Mouse (Mus musculus) intestine, postnatal 0 days (tissue): ENCODE data around the gene Krt6a. TPM values are rescaled to one million over a fixed set of nuclear protein-coding genes. Genes with fewer than 3 reads are reported as not detected.

Source experiments
- ATAC-seq: fragments of 200-750 bp; cut with Nextera tagmentation; 2 replicates; pipeline ENCODE4 v1.8.0; 2017; ENCODE audit warnings: mild to moderate bottlenecking, moderate TSS enrichment, moderate library complexity
- H3K27ac ChIP-seq: fragments of 300-500 bp; sonication (generic); 2 replicates; pipeline ENCODE4 v1.5.1; 2014; ENCODE audit warnings: mild to moderate bottlenecking, low read depth, low read length, moderate library complexity
- H3K27me3 ChIP-seq: fragments of 300-500 bp; sonication (generic); replicated peaks from 2 replicates; pipeline ENCODE4 v1.6.1; 2014; ENCODE audit warnings: low read length, mixed read lengths; ENCODE audit not compliant: control insufficient read depth, insufficient read depth
- H3K36me3 ChIP-seq: fragments of 300-500 bp; sonication (generic); 2 replicates; pipeline ENCODE4 v1.6.1; 2014; ENCODE audit warnings: mild to moderate bottlenecking, moderate library complexity; ENCODE audit not compliant: control insufficient read depth, insufficient read depth
- H3K4me1 ChIP-seq: fragments of 300-500 bp; sonication (generic); replicated peaks from 2 replicates; pipeline ENCODE4 v1.6.1; 2014; ENCODE audit warnings: antibody characterized with exemption, low read length, mixed read lengths; ENCODE audit not compliant: control insufficient read depth, insufficient read depth
- H3K4me2 ChIP-seq: fragments of 300-500 bp; sonication (generic); replicated peaks from 2 replicates; pipeline ENCODE4 v1.6.1; 2014; ENCODE audit warnings: low read depth, mild to moderate bottlenecking, moderate library complexity
- H3K4me3 ChIP-seq: fragments of 300-500 bp; sonication (generic); 2 replicates; pipeline ENCODE4 v1.5.1; 2014; ENCODE audit warnings: low read depth, low read length
- H3K9ac ChIP-seq: fragments of 300-500 bp; sonication (generic); 2 replicates; pipeline ENCODE4 v1.6.1; 2014; ENCODE audit warnings: mild to moderate bottlenecking, low read depth, low read length
- H3K9me3 ChIP-seq: fragments of 300-500 bp; sonication (generic); 2 replicates; pipeline ENCODE4 v1.6.1; 2016; ENCODE audit warnings: mixed run types; ENCODE audit not compliant: control insufficient read depth
- CTCF ChIP-seq: sonication (generic); IDR thresholded peaks from 2 replicates; pipeline ENCODE4 v1.5.1; 2016; ENCODE audit warnings: low read depth, mild to moderate bottlenecking, control low read depth, antibody characterized with exemption, moderate library complexity
- WGBS: fragments of 180-500 bp; shearing (Covaris S2); extraction: QIAGEN DNeasy Blood & Tissue Kit; methylation state at CpG from one replicate; pipeline ENCODE4 v1.1.7; 2014; 5-methylcytosine and 5-hydroxymethylcytosine counted together
- polyA plus RNA-seq: library from polyadenylated mRNA; unstranded; fragments of >200 nt; fragmentation: Nextera tagmentation; extraction: Ambion mirVana; gene quantifications from 2 replicates; pipeline ENCODE4 v1.2.1, GENCODE M21; 2015

Gene Krt6a
- 0.25 TPM in 2 replicates for polyA plus RNA-seq

DNA sequence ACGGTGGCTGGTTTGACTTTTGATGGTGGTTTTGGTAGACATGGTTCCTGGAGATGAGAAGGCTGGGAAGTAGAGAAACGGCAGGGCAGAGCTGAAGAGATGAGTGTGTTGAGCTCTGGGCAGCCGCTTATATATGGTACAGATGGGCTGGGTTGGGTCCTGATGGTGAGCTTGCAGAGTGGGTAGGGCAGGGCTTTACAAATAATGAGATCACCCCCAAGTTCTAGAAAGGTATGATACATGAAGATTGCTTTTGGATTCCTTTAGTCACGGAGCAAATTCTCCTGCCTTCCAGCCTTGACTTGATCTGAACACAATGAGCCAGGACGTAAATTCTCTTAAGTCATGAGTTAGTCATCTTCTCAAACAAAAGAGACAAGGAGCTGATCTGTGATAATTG lies at the start of gene Krt6a:
TSS of gene Krt6a (minus strand) at position 101 of the 400 bp plus-strand sequence.
- no peaks in the 10 kb centered on the region for H3K4me1 ChIP-seq
- H3K4me2 ChIP-seq, result no peak within 1 kb of the TSS
- no peak within 1 kb of the TSS for H3K27ac ChIP-seq
- H3K9me3 ChIP-seq, result no peaks in the 10 kb centered on the region
- H3K36me3 ChIP-seq, result no peaks in the 10 kb centered on the region
- no peak for ATAC-seq
- H3K4me3 ChIP-seq, result no peak within 1 kb of the TSS
- no peak for TF ChIP-seq CTCF
- no peaks in the 10 kb centered on the region for H3K27me3 ChIP-seq
- WGBS, result 69% methylated on average over 5 of the region's 5 CpGs
- H3K9ac ChIP-seq, result no peak within 1 kb of the TSS

DNA sequence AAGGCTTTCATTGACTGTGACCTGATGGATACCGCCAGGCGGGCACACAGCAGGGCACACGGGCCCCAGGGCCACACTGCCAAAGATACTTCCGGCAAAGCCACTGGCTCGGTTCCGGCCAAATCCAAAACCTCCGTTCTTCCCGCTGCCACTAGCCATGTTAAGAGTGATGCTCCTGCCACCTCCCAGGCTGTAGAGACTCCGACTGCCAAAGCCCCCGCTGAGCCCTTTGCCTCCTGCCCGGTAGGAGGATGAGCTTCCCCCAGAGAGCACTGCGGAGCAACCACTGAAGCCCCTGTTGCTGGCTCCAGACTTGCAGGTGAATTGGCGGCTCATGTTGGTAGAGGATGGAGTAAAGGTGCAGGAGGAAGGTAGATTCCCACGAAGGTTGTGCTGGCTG lies 48.6 kb upstream of the Krt6a start, which contains the start of gene Krt71:
TSS of gene Krt71 (minus strand) at position 399 of the 400 bp plus-strand sequence.
- no peak within 1 kb of the TSS for H3K9ac ChIP-seq
- no peak within 1 kb of the TSS for H3K27ac ChIP-seq
- no peak within 1 kb of the TSS for H3K4me3 ChIP-seq
- no peaks in the 10 kb centered on the region for H3K27me3 ChIP-seq
- H3K36me3 ChIP-seq, result no peaks in the 10 kb centered on the region
- 62% methylated on average over 14 of the region's 14 CpGs for WGBS
- no peaks in the 10 kb centered on the region for H3K9me3 ChIP-seq
- no peaks in the 10 kb centered on the region for H3K4me1 ChIP-seq
- TF ChIP-seq CTCF, result no peak
- no peak within 1 kb of the TSS for H3K4me2 ChIP-seq
- ATAC-seq, result no peak

DNA sequence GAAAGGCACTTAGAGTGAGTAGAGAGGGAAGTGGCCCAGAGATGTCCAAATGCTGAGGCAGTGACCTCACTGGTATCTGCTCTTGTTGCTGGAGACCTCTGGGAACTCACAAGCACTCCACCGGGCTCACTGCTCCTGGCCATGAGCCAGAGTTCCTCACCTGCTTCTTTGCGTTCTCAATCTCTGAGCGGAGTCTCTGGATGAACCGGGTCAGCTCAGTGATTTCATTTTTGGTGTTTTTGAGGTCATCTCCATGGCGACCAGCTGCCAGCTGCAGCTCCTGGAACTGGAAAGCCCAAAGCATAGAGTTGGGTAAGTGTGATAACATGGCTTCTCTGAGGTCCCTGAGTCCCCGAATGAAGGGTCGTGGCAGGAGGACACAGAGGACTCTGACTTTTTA lies 43.7 kb upstream of the Krt6a start:
- Histone ChIP-seq H3K27me3 (no peaks in the 10 kb centered on the region), H3K27ac (no peak overlapping the region), H3K4me1 (no peaks in the 10 kb centered on the region), H3K9me3 (no peaks in the 10 kb centered on the region), H3K36me3 (no peaks in the 10 kb centered on the region), H3K4me2 (no peak overlapping the region), H3K9ac (no peak overlapping the region), H3K4me3 (no peak overlapping the region)
- 65% methylated on average over 7 of the region's 7 CpGs for WGBS
- TF ChIP-seq CTCF, result no peak
- no peak for ATAC-seq

DNA sequence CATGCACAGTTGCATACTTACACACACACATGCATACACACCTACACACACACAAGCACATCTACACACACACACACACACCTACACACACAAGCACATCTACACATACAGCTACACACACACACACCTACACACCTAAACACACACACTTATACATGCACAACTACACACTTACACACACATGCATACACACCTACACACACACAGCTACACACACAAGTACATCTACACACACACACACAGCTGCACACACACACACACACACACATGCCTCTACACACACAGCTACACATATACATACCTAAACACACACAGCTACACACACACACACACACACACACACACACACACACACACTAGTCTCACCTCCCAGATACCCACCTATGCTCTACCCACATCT lies 36.5 kb upstream of the Krt6a start:
- Histone ChIP-seq H3K36me3 (no peaks in the 10 kb centered on the region), H3K4me2 (no peak overlapping the region), H3K9ac (no peak overlapping the region), H3K9me3 (no peaks in the 10 kb centered on the region), H3K27me3 (no peaks in the 10 kb centered on the region), H3K4me3 (no peak overlapping the region), H3K4me1 (no peaks in the 10 kb centered on the region), H3K27ac (no peak overlapping the region)
- no peak for ATAC-seq
- no peak for TF ChIP-seq CTCF

DNA sequence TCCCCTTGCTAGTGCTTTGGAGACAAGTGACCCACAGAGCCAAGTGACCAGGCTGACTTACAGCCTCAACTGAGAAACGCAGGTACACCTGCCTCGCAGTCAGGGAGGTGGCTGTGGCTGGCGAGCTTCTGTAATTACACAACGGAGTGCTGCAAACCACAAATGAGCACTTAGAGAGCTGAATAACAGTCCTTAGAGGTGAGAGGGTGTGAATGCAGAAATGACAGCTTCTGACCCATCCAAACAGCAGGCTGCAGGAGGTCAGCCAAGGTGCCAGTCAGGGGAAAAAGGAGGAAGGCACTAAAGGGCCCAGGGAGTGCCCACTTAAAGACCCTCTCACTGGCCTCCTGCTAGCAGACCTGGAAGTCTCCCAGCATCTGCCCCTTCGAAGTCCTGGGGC lies 30.6 kb upstream of the Krt6a start:
- Histone ChIP-seq H3K9me3 (no peaks in the 10 kb centered on the region), H3K36me3 (no peaks in the 10 kb centered on the region), H3K4me1 (no peaks in the 10 kb centered on the region), H3K4me3 (no peak overlapping the region), H3K27me3 (no peaks in the 10 kb centered on the region), H3K9ac (no peak overlapping the region), H3K4me2 (no peak overlapping the region), H3K27ac (no peak overlapping the region)
- no peak for ATAC-seq
- TF ChIP-seq CTCF, result no peak
- 39% methylated on average over 5 of the region's 5 CpGs for WGBS

DNA sequence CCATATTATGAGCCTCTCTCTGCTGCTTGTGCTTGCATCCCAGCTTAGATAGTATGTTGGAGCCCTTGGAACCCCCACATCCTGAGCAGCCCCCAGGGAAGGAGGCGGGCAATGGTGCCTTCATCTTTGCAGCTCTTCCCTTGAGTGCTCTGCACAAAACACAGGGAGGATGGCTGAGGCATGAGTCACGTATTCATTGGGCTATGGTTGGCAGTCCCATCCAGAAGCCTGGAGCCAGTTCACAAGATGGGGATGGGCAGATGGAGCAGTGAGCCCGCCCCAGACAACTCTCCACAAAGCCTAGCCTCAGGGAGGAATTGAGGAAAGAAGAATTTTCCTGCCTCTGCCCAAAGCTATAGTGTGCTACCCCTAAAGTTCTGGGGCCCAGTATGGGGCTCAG lies 21.7 kb upstream of the Krt6a start:
- Histone ChIP-seq H3K9me3 (no peaks in the 10 kb centered on the region), H3K27me3 (no peaks in the 10 kb centered on the region), H3K4me2 (no peak overlapping the region), H3K4me3 (no peak overlapping the region), H3K4me1 (no peaks in the 10 kb centered on the region), H3K36me3 (no peaks in the 10 kb centered on the region), H3K9ac (no peak overlapping the region), H3K27ac (no peak overlapping the region)
- TF ChIP-seq CTCF, result no peak
- no peak for ATAC-seq
- WGBS, result 76% methylated on average over 3 of the region's 3 CpGs

DNA sequence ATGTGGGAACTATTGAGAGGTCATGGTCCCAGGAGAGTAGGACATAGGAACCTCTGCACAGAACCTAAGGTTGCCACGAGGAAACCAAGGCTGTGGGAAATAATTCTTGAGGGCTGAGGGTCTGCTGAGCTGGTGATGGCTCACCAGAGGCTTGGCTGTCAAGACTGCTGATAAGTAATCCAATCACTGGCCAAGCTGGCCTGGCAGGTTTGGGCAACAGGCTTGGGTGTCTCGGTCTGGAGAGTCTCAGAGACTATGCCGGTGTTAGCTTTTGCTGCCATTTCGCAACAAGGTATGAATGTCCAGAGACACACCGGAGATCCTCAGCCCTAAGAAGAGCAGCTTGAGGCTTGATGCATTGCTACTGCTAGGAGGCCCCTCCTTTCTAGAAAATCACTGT lies 20.2 kb upstream of the Krt6a start:
- H3K4me3 ChIP-seq, result no peak overlapping the region
- no peak overlapping the region for H3K9ac ChIP-seq
- ATAC-seq, result no peak
- TF ChIP-seq CTCF, result no peak
- H3K36me3 ChIP-seq, result no peaks in the 10 kb centered on the region
- H3K9me3 ChIP-seq, result no peaks in the 10 kb centered on the region
- 36% methylated on average over 5 of the region's 5 CpGs for WGBS
- H3K4me1 ChIP-seq, result no peaks in the 10 kb centered on the region
- H3K27ac ChIP-seq, result no peak overlapping the region
- no peak overlapping the region for H3K4me2 ChIP-seq
- no peaks in the 10 kb centered on the region for H3K27me3 ChIP-seq
